Mouse (Mus musculus) G1E (cell line): ENCODE measurements around the gene Zswim1.

Source experiments
- CTCF ChIP-seq: IDR thresholded peaks from 2 replicates; pipeline ENCODE4 v1.5.1; 2012; ENCODE audit warnings: low read depth, low read length, inconsistent platforms, mixed read lengths
- GATA1 ChIP-seq: IDR thresholded peaks from 2 replicates; pipeline ENCODE4 v1.6.1; 2012; ENCODE audit warnings: borderline replicate concordance, low read length, inconsistent platforms, mixed read lengths
- POLR2AphosphoS5 ChIP-seq: IDR thresholded peaks from 2 replicates; pipeline ENCODE4 v1.6.1; 2012; ENCODE audit warnings: low read depth, low read length, inconsistent platforms; ENCODE audit not compliant: insufficient replicate concordance
- TAL1 ChIP-seq: conservative IDR thresholded peaks from 2 replicates; pipeline ENCODE4 v1.6.1; 2012; ENCODE audit warnings: low read depth, low read length, inconsistent platforms, mixed read lengths

- TF ChIP-seq CTCF (no peak), GATA1 (no peak), TAL1 (no peak), POLR2AphosphoS5 (no peak)
Measured at GRCm38 (mm10) chr2:164773229-164773988, 49.1 kb upstream of the Zswim1 start.
